Mouse (Mus musculus): ENCODE measurements around the gene Larp4.

Gene Larp4

GRCm38 (mm10) chr15:100057698-100058097, 87.8 kb downstream of the Larp4 start:
- DNase-seq (ENCODE audit: low spot score in 2 of 2), result no peak

DNA sequence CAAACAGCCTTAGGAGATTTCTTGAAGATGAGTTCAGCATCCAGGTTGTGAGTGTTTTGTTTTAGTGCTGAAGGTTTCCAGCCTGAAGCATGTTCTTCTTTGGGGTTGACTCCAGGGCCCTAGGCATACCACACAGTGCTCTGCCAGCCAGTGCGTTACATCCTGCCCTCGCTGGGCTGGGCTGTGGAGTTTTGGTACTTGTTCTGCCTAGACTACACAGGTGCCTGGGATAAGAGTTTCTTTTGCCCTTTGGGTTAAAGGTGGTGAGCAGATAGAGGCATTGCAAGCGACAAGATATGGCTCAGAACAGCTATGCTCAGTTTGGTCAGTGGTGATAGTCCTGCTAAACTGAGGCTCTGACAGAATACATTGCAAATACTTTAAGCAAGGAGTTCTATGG, 88.3 kb downstream of the Larp4 start:
- DNase-seq (ENCODE audit: low spot score in 2 of 2), result no peak

GRCm38 (mm10) chr15:100058912-100059311, 89.0 kb downstream of the Larp4 start:
- DNase-seq (ENCODE audit: low spot score in 2 of 2), result no peak

DNA sequence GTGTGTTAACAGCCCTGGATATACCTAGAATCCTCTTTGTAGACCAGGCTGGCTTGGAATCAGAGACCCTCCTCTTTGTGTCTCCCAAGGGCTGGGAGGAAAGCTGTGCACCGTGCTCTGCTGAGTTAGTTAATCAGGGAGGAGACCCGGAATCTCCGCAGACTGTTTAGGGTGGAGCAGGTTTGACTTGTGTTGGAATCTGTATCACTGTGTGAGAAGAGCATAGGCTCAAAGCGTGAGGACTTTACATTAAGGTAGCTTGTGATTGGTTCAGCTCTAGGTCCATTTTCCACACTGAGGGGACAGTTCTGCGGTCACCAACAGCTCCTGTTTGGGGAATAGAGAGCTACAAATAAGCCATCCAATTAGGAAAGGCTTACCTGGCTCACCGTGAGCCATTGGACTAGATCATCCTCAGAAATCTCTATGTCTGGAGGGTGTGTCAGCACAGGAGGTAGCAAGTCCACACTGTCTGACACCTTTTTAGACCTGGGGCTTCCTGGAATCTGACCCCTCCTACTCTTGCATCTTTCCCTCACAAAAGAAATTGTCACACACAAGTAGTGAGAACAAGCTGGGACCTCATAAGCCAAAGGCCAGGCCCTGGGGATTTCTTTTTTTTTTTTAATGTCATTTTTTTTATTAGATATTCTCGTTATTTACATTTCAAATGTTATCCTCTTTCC, 89.9 kb downstream of the Larp4 start:
- no peak for DNase-seq (ENCODE audit: low spot score in 2 of 2)

- no peak for DNase-seq (ENCODE audit: low spot score in 2 of 2)
Measured at GRCm38 (mm10) chr15:100060513-100061140, 90.8 kb downstream of the Larp4 start.

DNA sequence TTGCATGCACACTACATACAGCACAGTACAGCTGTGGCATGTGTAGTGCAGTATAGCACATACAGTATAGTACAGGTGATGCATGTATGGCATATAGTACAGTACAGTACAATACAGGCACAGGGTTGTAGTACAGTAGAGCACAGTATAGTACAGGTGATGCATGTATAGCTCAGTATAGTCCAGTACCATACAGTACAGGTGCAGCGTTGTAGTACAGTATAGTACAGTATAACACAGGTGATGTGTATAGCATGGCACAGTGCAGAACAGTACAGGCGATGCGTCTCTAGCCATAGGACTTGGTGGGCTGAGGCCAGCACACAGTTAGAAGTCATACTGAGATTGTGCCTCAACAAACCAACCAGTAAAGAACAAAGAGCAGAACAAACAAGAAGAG, 91.5 kb downstream of the Larp4 start:
- no peak for DNase-seq (ENCODE audit: low spot score in 2 of 2)

DNA sequence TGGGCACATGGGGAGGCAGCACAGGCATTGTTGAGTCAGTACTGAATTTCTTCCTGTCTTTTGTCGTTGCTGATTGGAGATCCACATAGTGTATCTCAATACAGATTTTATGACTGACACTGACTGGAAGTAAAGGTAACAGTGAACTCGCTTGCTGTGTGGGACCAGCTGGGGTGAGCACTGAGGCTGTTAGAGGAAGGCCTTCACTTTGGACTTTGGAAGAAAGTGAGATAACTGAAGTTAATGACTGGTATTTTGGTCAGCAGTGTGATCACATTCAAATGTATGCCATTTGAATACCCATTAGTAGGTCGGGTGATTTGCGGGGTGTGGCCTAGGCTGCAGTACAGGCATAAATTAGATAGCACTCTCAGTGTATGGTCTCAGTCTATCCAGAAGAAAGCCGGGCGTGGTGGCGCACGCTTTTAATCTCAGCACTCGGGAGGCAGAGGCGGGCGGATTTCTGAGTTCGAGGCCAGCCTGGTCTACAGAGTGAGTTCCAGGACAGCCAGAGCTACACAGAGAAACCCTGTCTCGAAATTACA, 93.4 kb downstream of the Larp4 start:
- no peak for DNase-seq (ENCODE audit: low spot score in 2 of 2)

All from right cerebral cortex, adult 2 months (tissue).